Mouse (Mus musculus): ENCODE data around the gene Litaf. TPM values are rescaled to one million over a fixed set of nuclear protein-coding genes. Genes with fewer than 3 reads are reported as not detected.
"Not testable (repeated sequence)": the region's sequence is repeated elsewhere in the genome, so short reads cannot be mapped to it uniquely, and the experiment has no call there.

Litaf gene
- polyA plus RNA-seq, 1 experiment from 2014 or later: 66.2 TPM

DNA sequence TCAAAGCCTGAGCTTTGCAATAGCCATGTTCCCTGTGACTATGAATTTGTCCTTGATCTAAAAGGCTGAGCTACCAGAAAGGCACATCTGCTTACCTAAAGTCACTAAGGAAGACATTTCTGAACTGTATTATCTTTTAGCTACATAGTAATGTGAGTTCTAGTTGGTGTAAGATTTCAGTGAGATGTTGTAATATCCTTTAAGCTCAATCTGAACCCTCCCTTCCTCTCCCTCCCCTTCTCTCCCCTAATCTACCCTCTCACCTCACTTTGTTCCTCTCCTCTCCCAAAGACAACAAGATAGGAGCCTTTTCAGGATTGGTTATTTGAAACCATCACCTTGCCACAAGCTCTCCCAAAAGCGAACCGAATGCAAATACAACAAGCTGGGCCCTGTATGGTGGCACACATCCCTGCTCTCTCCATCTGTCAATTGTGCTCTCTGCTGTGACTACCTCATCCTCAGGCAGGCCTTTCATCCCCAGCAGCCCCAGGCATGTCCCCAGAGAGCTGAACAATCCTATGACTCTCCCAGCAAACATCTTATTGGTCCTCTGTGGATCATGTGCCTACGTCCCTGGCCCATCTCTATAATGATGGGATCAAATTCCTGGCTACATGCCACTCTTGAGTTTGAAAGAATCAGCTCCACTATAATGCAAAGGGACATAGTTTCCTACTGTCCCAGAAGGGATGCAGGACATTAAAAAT lies 44.4 kb downstream of the Litaf start:
- 52% methylated on average over 3 of the region's 3 CpGs for WGBS
- Histone ChIP-seq H3K4me2 (no peak overlapping the region), H3K9me3 (no peaks in the 10 kb centered on the region), H3K27ac (replicated peaks) (no peak overlapping the region), H3K27me3 (replicated peaks) (no peaks in the 10 kb centered on the region), H3K36me3 (no peaks in the 10 kb centered on the region), H3K9ac (no peak overlapping the region), H3K4me3 (no peak overlapping the region), H3K4me1 (peaks cover 16% of the 10 kb centered on the region)
- ATAC-seq (ENCODE audit: extremely low read depth, insufficient number of reproducible peaks, low FRiP score, low TSS enrichment): no peak

GRCm38 (mm10) chr16:11017807-11018595 lies 48.0 kb downstream of the Litaf start:
- peaks cover 18% of the 10 kb centered on the region for H3K4me1 ChIP-seq
- H3K9me3 ChIP-seq: no peaks in the 10 kb centered on the region
- ATAC-seq (ENCODE audit: extremely low read depth, insufficient number of reproducible peaks, low FRiP score, low TSS enrichment): no peak
- H3K27me3 ChIP-seq (replicated peaks): no peaks in the 10 kb centered on the region
- H3K4me2 ChIP-seq: no peak overlapping the region
- no peak overlapping the region for H3K9ac ChIP-seq
- no peak overlapping the region; the same call in 1 of the 2 replicates for H3K27ac ChIP-seq (replicated peaks)
- H3K4me3 ChIP-seq: no peak overlapping the region
- no peaks in the 10 kb centered on the region for H3K36me3 ChIP-seq
- 39% methylated on average over 11 of the region's 11 CpGs for WGBS

GRCm38 (mm10) chr16:11016353-11016752 lies 49.6 kb downstream of the Litaf start:
- Histone ChIP-seq H3K9me3 (no peaks in the 10 kb centered on the region), H3K27me3 (replicated peaks) (no peaks in the 10 kb centered on the region), H3K27ac (replicated peaks) (no peak overlapping the region), H3K36me3 (no peaks in the 10 kb centered on the region), H3K4me2 (no peak overlapping the region), H3K9ac (no peak overlapping the region), H3K4me3 (no peak overlapping the region), H3K4me1 (peaks cover 29% of the 10 kb centered on the region)
- no peak for ATAC-seq (ENCODE audit: extremely low read depth, insufficient number of reproducible peaks, low FRiP score, low TSS enrichment)
- 57% methylated on average over 4 of the region's 4 CpGs for WGBS

GRCm38 (mm10) chr16:11014407-11014806 lies 51.5 kb downstream of the Litaf start:
- 76% methylated on average over 3 of the region's 3 CpGs for WGBS

GRCm38 (mm10) chr16:11013464-11014147 lies 52.4 kb downstream of the Litaf start:
- ATAC-seq (ENCODE audit: extremely low read depth, insufficient number of reproducible peaks, low FRiP score, low TSS enrichment); H3K36me3 ChIP-seq; H3K4me3 ChIP-seq; H3K27ac ChIP-seq (replicated peaks); H3K9ac ChIP-seq; H3K4me2 ChIP-seq; H3K27me3 ChIP-seq (replicated peaks); H3K9me3 ChIP-seq: not testable (repeated sequence)
- H3K4me1 ChIP-seq: peaks cover 48% of the 10 kb centered on the region
- 88% methylated on average over 11 of the region's 19 CpGs for WGBS

More at GRCm38 (mm10) chr16:11014407-11014806, 51.5 kb downstream of the Litaf start:
- Histone ChIP-seq H3K4me3 (no peak overlapping the region), H3K4me2 (no peak overlapping the region), H3K9ac (no peak overlapping the region), H3K9me3 (no peaks in the 10 kb centered on the region), H3K36me3 (no peaks in the 10 kb centered on the region), H3K27ac (replicated peaks) (no peak overlapping the region), H3K4me1 (peaks cover 44% of the 10 kb centered on the region), H3K27me3 (replicated peaks) (no peaks in the 10 kb centered on the region)
- ATAC-seq (ENCODE audit: extremely low read depth, insufficient number of reproducible peaks, low FRiP score, low TSS enrichment): no peak

- H3K27me3 ChIP-seq (replicated peaks): no peaks in the 10 kb centered on the region
- H3K36me3 ChIP-seq: no peaks in the 10 kb centered on the region
- H3K4me3 ChIP-seq: no peak overlapping the region
- H3K27ac ChIP-seq (replicated peaks): peak overlapping the region; percentile 80
- no peaks in the 10 kb centered on the region for H3K9me3 ChIP-seq
- peak overlapping the region; percentile 30 for H3K4me2 ChIP-seq
- ATAC-seq (ENCODE audit: extremely low read depth, insufficient number of reproducible peaks, low FRiP score, low TSS enrichment): no peak
- 52% methylated on average over 11 of the region's 11 CpGs for WGBS
- no peak overlapping the region for H3K9ac ChIP-seq
- H3K4me1 ChIP-seq: peaks cover 49% of the 10 kb centered on the region
These were observed 53.1 kb downstream of the Litaf start for GRCm38 (mm10) chr16:11012571-11013463.

- Histone ChIP-seq H3K9ac (no peak overlapping the region), H3K4me3 (no peak overlapping the region), H3K9me3 (no peaks in the 10 kb centered on the region), H3K27ac (replicated peaks) (peak overlapping the region; percentile 80), H3K36me3 (no peaks in the 10 kb centered on the region), H3K27me3 (replicated peaks) (no peaks in the 10 kb centered on the region), H3K4me1 (peaks cover 54% of the 10 kb centered on the region), H3K4me2 (no peak overlapping the region)
- ATAC-seq (ENCODE audit: extremely low read depth, insufficient number of reproducible peaks, low FRiP score, low TSS enrichment): no peak
- WGBS: 85% methylated on average over 4 of the region's 4 CpGs
These were observed 54.0 kb downstream of the Litaf start for GRCm38 (mm10) chr16:11011939-11012338.

DNA sequence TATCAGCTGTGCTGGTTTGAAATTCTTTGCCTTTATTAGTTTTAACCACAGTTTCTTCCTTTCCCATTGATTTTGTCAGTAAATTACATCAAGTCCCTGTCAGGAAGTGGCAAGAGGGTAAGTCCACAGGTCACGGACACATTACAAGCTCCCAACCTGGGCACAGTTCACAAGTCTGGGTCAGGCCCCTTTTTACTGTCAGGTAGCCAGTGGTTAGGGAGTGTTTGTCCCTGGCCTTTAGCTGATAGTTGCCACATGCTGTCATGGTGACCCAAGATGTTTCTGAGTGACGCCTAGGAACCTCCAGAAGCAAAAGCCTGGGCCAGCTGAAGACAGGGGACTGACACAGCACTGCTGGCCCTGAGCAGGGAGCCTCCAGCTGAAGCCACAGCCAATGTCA lies 54.8 kb downstream of the Litaf start:
- no peak overlapping the region for H3K27ac ChIP-seq (replicated peaks)
- H3K4me3 ChIP-seq: no peak overlapping the region
- no peak overlapping the region for H3K9ac ChIP-seq
- no peaks in the 10 kb centered on the region for H3K27me3 ChIP-seq (replicated peaks)
- no peaks in the 10 kb centered on the region for H3K36me3 ChIP-seq
- H3K4me1 ChIP-seq: peaks cover 60% of the 10 kb centered on the region
- H3K9me3 ChIP-seq: no peaks in the 10 kb centered on the region
- ATAC-seq (ENCODE audit: extremely low read depth, insufficient number of reproducible peaks, low FRiP score, low TSS enrichment): no peak
- H3K4me2 ChIP-seq: no peak overlapping the region
- WGBS: 81% methylated on average over 2 of the region's 2 CpGs

DNA sequence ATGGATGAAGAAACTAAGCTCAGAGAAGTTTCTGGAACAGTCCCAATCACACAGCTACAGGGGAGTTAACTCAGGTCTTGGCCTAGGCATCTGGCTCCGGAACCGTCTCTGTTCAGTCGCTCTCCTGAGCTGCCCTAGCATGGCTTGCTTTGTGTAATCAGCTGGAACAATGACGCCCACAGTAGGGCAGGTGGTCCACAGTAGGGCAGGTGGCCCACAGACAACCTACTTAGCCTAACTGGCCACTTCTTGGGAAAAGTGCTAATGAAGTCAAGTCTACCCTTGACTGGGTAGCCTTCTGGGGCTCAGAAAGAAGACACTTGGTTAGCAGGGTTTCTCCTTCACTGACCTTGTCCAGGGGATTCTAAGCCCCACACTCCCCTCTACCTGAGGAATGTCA lies 55.7 kb downstream of the Litaf start:
- Histone ChIP-seq H3K9me3 (no peaks in the 10 kb centered on the region), H3K36me3 (no peaks in the 10 kb centered on the region), H3K27ac (replicated peaks) (no peak overlapping the region), H3K27me3 (replicated peaks) (no peaks in the 10 kb centered on the region), H3K9ac (no peak overlapping the region), H3K4me3 (no peak overlapping the region), H3K4me1 (peaks cover 64% of the 10 kb centered on the region), H3K4me2 (no peak overlapping the region)
- 85% methylated on average over 4 of the region's 4 CpGs for WGBS
- no peak for ATAC-seq (ENCODE audit: extremely low read depth, insufficient number of reproducible peaks, low FRiP score, low TSS enrichment)

DNA sequence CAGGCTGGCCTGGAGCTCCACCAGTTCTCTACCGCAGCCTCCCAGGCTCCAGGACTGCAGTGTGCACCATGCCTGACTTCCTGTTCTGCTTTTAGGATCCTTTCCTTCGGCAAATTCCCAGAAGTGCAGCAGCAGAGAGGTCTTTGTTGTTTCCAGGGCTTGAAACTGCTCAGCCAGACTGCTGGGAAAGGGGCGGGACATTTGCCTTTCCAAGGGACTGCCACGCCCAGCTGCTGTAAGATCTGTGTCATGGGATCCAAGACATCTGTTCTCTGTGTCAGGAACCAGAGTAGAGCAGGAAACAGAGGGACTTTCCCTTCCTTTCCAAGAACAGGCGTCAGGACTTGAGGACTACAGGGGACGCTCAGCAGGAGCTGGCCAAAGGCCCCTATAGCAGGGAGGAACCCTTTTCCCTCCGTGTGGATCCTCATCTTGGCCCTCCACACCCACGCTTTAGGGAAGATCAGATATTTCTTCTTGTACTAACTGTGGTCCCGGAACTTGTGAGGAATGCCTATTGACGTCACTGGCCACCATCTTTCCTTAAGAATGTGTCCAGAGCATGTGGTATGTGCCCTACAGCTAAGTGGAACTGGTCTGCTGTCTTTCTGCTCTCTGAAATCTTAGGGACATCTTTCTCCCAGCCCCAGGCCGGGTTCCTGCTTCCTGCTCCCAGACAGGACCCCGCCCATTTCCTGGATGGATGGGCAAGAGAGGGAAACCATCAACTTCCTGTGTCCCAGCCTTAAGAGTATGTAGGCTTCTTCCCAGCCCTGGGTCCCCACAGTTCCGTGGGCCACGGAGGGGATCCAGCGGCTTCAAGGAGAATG lies 57.6 kb downstream of the Litaf start:
- H3K9ac ChIP-seq: peak overlapping the region; percentile 62
- no peaks in the 10 kb centered on the region for H3K36me3 ChIP-seq
- H3K27me3 ChIP-seq (replicated peaks): no peaks in the 10 kb centered on the region
- H3K4me1 ChIP-seq: peaks cover 64% of the 10 kb centered on the region
- peak overlapping the region; percentile 96 for H3K27ac ChIP-seq (replicated peaks)
- 0 out of 2 replicates have a peak, but pooled peaks cover 3% of the 10 kb centered on the region for H3K9me3 ChIP-seq
- peak overlapping the region; percentile 29 for H3K4me3 ChIP-seq
- peak overlapping the region; percentile 57 for H3K4me2 ChIP-seq
- ATAC-seq (ENCODE audit: extremely low read depth, insufficient number of reproducible peaks, low FRiP score, low TSS enrichment): peak; percentile 65
- WGBS: 25% methylated on average over 15 of the region's 15 CpGs

Measured in heart, embryonic 13.5 days (tissue).